8 mouse cellular contexts compared by ENCODE assay signal in the genomic region with DNA sequence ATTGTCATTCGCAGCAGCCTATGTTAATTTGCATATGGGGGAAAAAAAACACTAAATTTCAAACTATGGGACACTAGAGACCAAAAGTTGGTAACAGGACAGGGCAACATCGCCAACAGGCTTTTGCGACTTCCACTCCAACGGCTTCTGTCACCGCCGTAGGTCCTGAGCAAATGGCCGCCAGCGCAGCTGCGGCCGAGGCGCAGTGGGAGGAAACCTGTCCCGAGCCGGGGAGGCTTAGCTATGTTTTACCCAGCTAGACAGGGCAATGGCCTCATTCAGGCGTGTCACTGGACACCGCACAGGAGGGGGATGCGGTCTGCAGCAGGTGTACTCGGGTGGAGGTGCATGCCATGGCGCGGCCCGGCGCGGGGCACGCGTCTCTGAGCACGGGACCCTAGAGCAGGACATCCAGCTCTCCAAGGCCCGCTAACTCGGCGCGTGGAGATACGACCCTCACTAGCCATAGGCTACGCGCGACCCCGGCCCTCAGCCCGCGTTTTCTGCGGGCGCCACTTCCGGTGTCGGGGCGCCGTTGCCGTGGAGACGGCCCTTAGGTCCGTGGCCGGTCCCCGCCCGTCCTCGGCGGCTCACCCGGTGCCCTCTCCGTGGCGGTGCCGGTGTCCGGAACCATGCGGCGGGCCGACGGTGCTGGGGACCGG. TPM values are rescaled to one million over a fixed set of nuclear protein-coding genes. Genes with fewer than 3 reads are reported as not detected.
DNase-seq lines count a peak whose midpoint lies in the region; ATAC-seq lines count a peak whose summit lies in the region.

No protein-coding gene starts in this region.

- under 1% methylated on average over 59 of the region's 60 CpGs for WGBS in forebrain, embryonic 11.5 days
- WGBS in limb, embryonic 10.5 days, result 1% methylated on average over 60 of the region's 60 CpGs
- under 1% methylated on average over 60 of the region's 60 CpGs for WGBS in midbrain, embryonic 12.5 days

- peak overlapping the region; percentile 94 for H3K27ac ChIP-seq in forebrain, embryonic 11.5 days (ENCODE audit: low read depth, low read length)
- H3K27ac ChIP-seq in limb, embryonic 10.5 days, result peak overlapping the region; percentile 94
- peak overlapping the region; percentile 98 for H3K27ac ChIP-seq in midbrain, embryonic 12.5 days (replicated peaks)

- peak; percentile 53 for ATAC-seq in activated CD4-positive, CD25-positive, alpha-beta regulatory T cell, adult 4 months
- ATAC-seq in forebrain, embryonic 11.5 days (replicated peaks; ENCODE audit: low FRiP score), result peak; percentile 80
- peak; percentile 73 for ATAC-seq in midbrain, embryonic 12.5 days (ENCODE audit: low FRiP score, low read depth)

- peak overlapping the region; percentile 90 for H3K9ac ChIP-seq in forebrain, embryonic 11.5 days (ENCODE audit: low read length)
- peak overlapping the region; percentile 89 for H3K9ac ChIP-seq in midbrain, embryonic 12.5 days (replicated peaks)

- peak overlapping the region; percentile 86 for H3K4me2 ChIP-seq in forebrain, embryonic 11.5 days (ENCODE audit: low read depth, low read length, severe bottlenecking)
- peak overlapping the region; percentile 94 for H3K4me2 ChIP-seq in midbrain, embryonic 12.5 days (replicated peaks)

- H3K27me3 ChIP-seq in forebrain, embryonic 11.5 days (ENCODE audit: control insufficient read depth, insufficient read depth, low read length), result no peaks in the 10 kb centered on the region
- no peaks in the 10 kb centered on the region for H3K27me3 ChIP-seq in limb, embryonic 10.5 days (ENCODE audit: low read depth, poor library complexity, severe bottlenecking)
- no peaks in the 10 kb centered on the region; the same call in 1 of the 2 replicates for H3K27me3 ChIP-seq in midbrain, embryonic 12.5 days

- peak; percentile 69 to 89 for DNase-seq in kidney, postnatal 25 days
- no peak for DNase-seq in kidney, adult 18-20 months
- DNase-seq in forebrain, embryonic 11.5 days (ENCODE audit: low spot score), result peak; percentile 87
- peak; percentile 84 for DNase-seq in limb, embryonic 10.5 days (ENCODE audit: low spot score)
- DNase-seq in urinary bladder, postnatal 10 days (ENCODE audit: low spot score), result no peak
- no peak for DNase-seq in left cerebral cortex, adult 9 months (ENCODE audit: low spot score in 2 of 2)

- H3K4me1 ChIP-seq in forebrain, embryonic 11.5 days (replicated peaks; ENCODE audit: control insufficient read depth, insufficient read depth, low read length), result peaks cover 13% of the 10 kb centered on the region
- peaks cover 29% of the 10 kb centered on the region for H3K4me1 ChIP-seq in limb, embryonic 10.5 days
- peaks cover 23% of the 10 kb centered on the region for H3K4me1 ChIP-seq in midbrain, embryonic 12.5 days

- H3K4me3 ChIP-seq in forebrain, embryonic 11.5 days (ENCODE audit: low read depth, low read length), result peak overlapping the region; percentile 74
- peak overlapping the region; percentile 76 for H3K4me3 ChIP-seq in limb, embryonic 10.5 days
- peak overlapping the region; percentile 85 for H3K4me3 ChIP-seq in midbrain, embryonic 12.5 days

- no peaks in the 10 kb centered on the region for H3K36me3 ChIP-seq in forebrain, embryonic 11.5 days (ENCODE audit: control insufficient read depth, insufficient read depth, low read length)
- peaks cover 25% of the 10 kb centered on the region for H3K36me3 ChIP-seq in limb, embryonic 10.5 days
- peaks cover 9% of the 10 kb centered on the region; the same call in 1 of the 2 replicates for H3K36me3 ChIP-seq in midbrain, embryonic 12.5 days

- no peaks in the 10 kb centered on the region; the same call in 1 of the 2 replicates for H3K9me3 ChIP-seq in forebrain, embryonic 11.5 days (ENCODE audit: control insufficient read depth, low read length)
- no peaks in the 10 kb centered on the region for H3K9me3 ChIP-seq in limb, embryonic 10.5 days (replicated peaks)
- H3K9me3 ChIP-seq in midbrain, embryonic 12.5 days, result no peaks in the 10 kb centered on the region

RNA-seq across cellular contexts. Expression of a gene that starts 16.7 kb away (rescaled TPM):
- 1 to 10 TPM; 1.1 to 1.3 TPM for polyA plus RNA-seq in activated CD4-positive, CD25-positive, alpha-beta regulatory T cell, adult 4 months (2017; shearing (Covaris generic))
- 6.5 and 8.6 TPM in 2 replicates for polyA plus RNA-seq in forebrain, embryonic 11.5 days (2014; fragmentation: Nextera tagmentation; extraction: Ambion mirVana)
- 3.2 and 3.6 TPM in 2 replicates for polyA plus RNA-seq in limb, embryonic 10.5 days (2016; fragmentation: Nextera tagmentation; extraction: Ambion mirVana)
- 8.7 and 11.1 TPM in 2 replicates for polyA plus RNA-seq in midbrain, embryonic 12.5 days (2016; fragmentation: Nextera tagmentation; extraction: Ambion mirVana)

Comparison
In these comparisons a context has a peak if more than half of its experiments do, and no peak if none do; other contexts are left out.
1. DNase-seq: peak in kidney, postnatal 25 days (2 of 2), forebrain, embryonic 11.5 days (single experiment) and limb, embryonic 10.5 days (single experiment); none in kidney, adult 18-20 months (single experiment), urinary bladder, postnatal 10 days (single experiment) and left cerebral cortex, adult 9 months (0 of 2).
2. Peak in every context shown above with its lines, with median percentiles within 50 percentile points of each other: ATAC-seq, H3K27ac ChIP-seq and H3K4me3 ChIP-seq.